Mouse (Mus musculus) NIH3T3 (cell line): ENCODE measurements at regions not wholly inside any gene's neighbourhood (a gene's known extent, or its start where the extent isn't known, plus 50 kb on each side); places are given as distances from the start of the nearest gene placed in this dataset.

ENCODE experiments used
- DNase-seq: peaks from one replicate; pipeline ENCODE4 v3.0.0-alpha.2; 2012; ENCODE audit warnings: low read depth

GRCm38 (mm10) chr1:28453469-28453868 is 326.6 kb downstream of the Gm597 start:
- DNase-seq: peak; percentile 2

- no peak for DNase-seq
These were observed 354.7 kb downstream of the Gm597 start for GRCm38 (mm10) chr1:28425371-28425770.
